Mouse (Mus musculus): ENCODE results near the gene Wwox. TPM values are rescaled to one million over a fixed set of nuclear protein-coding genes. Genes with fewer than 3 reads are reported as not detected.

Gene Wwox
- total and polyA plus RNA-seq, 3 experiments: 7.6 to 61.8 (median 12.2) TPM

- Histone ChIP-seq H3K4me3 (ENCODE audit: control insufficient read depth in 1 of 2, insufficient read depth in 1 of 2, low read depth in 2 of 2, low read length in 2 of 2) (no peak overlapping the region), H3K9ac (ENCODE audit: control insufficient read depth, low read depth, low read length, poor library complexity, severe bottlenecking) (no peak overlapping the region), H3K79me2 (ENCODE audit: control insufficient read depth, insufficient read depth, low read length, poor library complexity) (no peaks in the 10 kb centered on the region), H3K27me3 (ENCODE audit: control insufficient read depth in 1 of 2, insufficient read depth in 2 of 2, low read length in 2 of 2) (no peaks in the 10 kb centered on the region), H3K36me3 (ENCODE audit: control insufficient read depth in 1 of 2, insufficient read depth in 2 of 2, low read length in 2 of 2) (no peaks in the 10 kb centered on the region), H3K27ac (ENCODE audit: control insufficient read depth, low read depth, low read length) (no peak overlapping the region), H3K4me1 (ENCODE audit: control insufficient read depth in 1 of 2, insufficient read depth in 2 of 2, low read length in 2 of 2) (no peaks in the 10 kb centered on the region), H3K9me3 (replicated peaks; ENCODE audit: insufficient read depth, low read length) (no peaks in the 10 kb centered on the region)
- TF ChIP-seq SMC3 (IDR thresholded peaks at IDR 0.05; ENCODE audit: low read depth, low read length) (no peak), MAFK (IDR thresholded peaks at IDR 0.05; ENCODE audit: borderline replicate concordance, low read depth, low read length) (no peak), MXI1 (IDR thresholded peaks at IDR 0.05; ENCODE audit: low read depth, low read length) (no peak), BHLHE40 (IDR thresholded peaks at IDR 0.05; ENCODE audit: borderline replicate concordance, low read depth, low read length) (no peak), ZNF384 (IDR thresholded peaks at IDR 0.05; ENCODE audit: low read depth, low read length) (no peak), ZKSCAN1 (IDR thresholded peaks at IDR 0.05; ENCODE audit: low read depth, low read length) (no peak), EP300 (IDR thresholded peaks at IDR 0.05; ENCODE audit: low read depth in 1 of 2, low read length in 2 of 2) (no peak), MAX (IDR thresholded peaks at IDR 0.05; ENCODE audit: low read length) (no peak), MYB (IDR thresholded peaks at IDR 0.05; ENCODE audit: low read depth, low read length) (no peak), TBP (IDR thresholded peaks at IDR 0.05; ENCODE audit: low read depth, low read length) (no peak)
- no peak for DNase-seq (ENCODE audit: low read depth, low spot score)
Observed at GRCm38 (mm10) chr8:114974336-114974950, 535.0 kb downstream of the Wwox start.

GRCm38 (mm10) chr8:114977746-114978145 lies 538.3 kb downstream of the Wwox start:
- Histone ChIP-seq H3K4me3 (ENCODE audit: control insufficient read depth in 1 of 2, insufficient read depth in 1 of 2, low read depth in 2 of 2, low read length in 2 of 2) (no peak overlapping the region), H3K36me3 (ENCODE audit: control insufficient read depth in 1 of 2, insufficient read depth in 2 of 2, low read length in 2 of 2) (no peaks in the 10 kb centered on the region), H3K27me3 (ENCODE audit: control insufficient read depth in 1 of 2, insufficient read depth in 2 of 2, low read length in 2 of 2) (no peaks in the 10 kb centered on the region), H3K27ac (ENCODE audit: control insufficient read depth, low read depth, low read length) (no peak overlapping the region), H3K9me3 (replicated peaks; ENCODE audit: insufficient read depth, low read length) (no peaks in the 10 kb centered on the region), H3K9ac (ENCODE audit: control insufficient read depth, low read depth, low read length, poor library complexity, severe bottlenecking) (no peak overlapping the region), H3K4me1 (ENCODE audit: control insufficient read depth in 1 of 2, insufficient read depth in 2 of 2, low read length in 2 of 2) (no peaks in the 10 kb centered on the region), H3K79me2 (ENCODE audit: control insufficient read depth, insufficient read depth, low read length, poor library complexity) (no peaks in the 10 kb centered on the region)
- no peak for DNase-seq (ENCODE audit: low read depth, low spot score)
- TF ChIP-seq EP300 (IDR thresholded peaks at IDR 0.05; ENCODE audit: low read depth in 1 of 2, low read length in 2 of 2) (no peak), ZNF384 (IDR thresholded peaks at IDR 0.05; ENCODE audit: low read depth, low read length) (no peak), SMC3 (IDR thresholded peaks at IDR 0.05; ENCODE audit: low read depth, low read length) (no peak), E2F4 (IDR thresholded peaks at IDR 0.05; ENCODE audit: borderline replicate concordance, low read depth, low read length) (no peak), TCF12 (IDR thresholded peaks at IDR 0.05; ENCODE audit: low read depth, low read length) (no peak), USF2 (IDR thresholded peaks at IDR 0.05; ENCODE audit: borderline replicate concordance in 1 of 2, insufficient read depth in 1 of 2, low read depth in 1 of 2, low read length in 2 of 2) (no peak), ZMIZ1 (IDR thresholded peaks at IDR 0.05; ENCODE audit: low read depth, low read length) (no peak), RAD21 (IDR thresholded peaks at IDR 0.05; ENCODE audit: low read depth, low read length) (no peak), MEF2A (IDR thresholded peaks at IDR 0.05; ENCODE audit: extremely low read depth, insufficient replicate concordance, low read depth, low read length, poor library complexity, severe bottlenecking) (no peak), ETS1 (IDR thresholded peaks at IDR 0.05; ENCODE audit: low read depth, low read length) (no peak), UBTF (IDR thresholded peaks at IDR 0.05; ENCODE audit: borderline replicate concordance, insufficient read depth, low read depth, low read length) (no peak), MAFK (IDR thresholded peaks at IDR 0.05; ENCODE audit: borderline replicate concordance, low read depth, low read length) (no peak), SIN3A (IDR thresholded peaks at IDR 0.05; ENCODE audit: low read length) (no peak), TAL1 (IDR thresholded peaks at IDR 0.05; ENCODE audit: low read length) (no peak), BHLHE40 (IDR thresholded peaks at IDR 0.05; ENCODE audit: borderline replicate concordance, low read depth, low read length) (no peak), POLR2AphosphoS2 (IDR thresholded peaks at IDR 0.05; ENCODE audit: low read length) (no peak)
